Mouse (Mus musculus): ENCODE results near the gene Nat9. TPM values are rescaled to one million over a fixed set of nuclear protein-coding genes. Genes with fewer than 3 reads are reported as not detected.

Nat9 gene
- 12.4 TPM for polyA plus RNA-seq (2015; fragmentation: Illumina TruSeq; extraction: RNeasy Lipid Tissue Mini Kit (QIAGEN cat#74804); ENCODE audit: insufficient read depth, low read depth, low replicate concordance)

DNA sequence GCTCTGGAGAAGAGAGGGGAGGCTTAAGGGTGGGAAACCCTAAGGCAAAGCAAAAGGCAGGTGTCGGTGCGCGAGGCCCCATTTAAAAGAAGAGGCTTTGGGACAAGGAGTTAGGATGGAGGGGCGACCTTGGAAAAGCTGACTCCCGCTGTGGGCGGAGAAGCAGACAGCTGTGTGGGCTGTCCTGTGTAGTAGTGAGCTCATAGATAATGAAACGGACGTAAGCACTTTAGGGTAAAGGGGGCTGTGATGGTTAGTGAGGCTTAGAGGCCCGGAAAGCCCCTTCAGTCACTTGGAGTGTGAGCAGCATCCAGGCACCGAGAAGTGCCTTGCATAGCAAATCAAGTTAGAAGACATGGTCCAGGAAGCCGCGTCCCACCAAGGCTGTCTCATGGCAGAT lies at the start of gene Nat9:
Nat9 (minus strand) TSS at position 167 of the 400 bp plus-strand sequence.

DNA sequence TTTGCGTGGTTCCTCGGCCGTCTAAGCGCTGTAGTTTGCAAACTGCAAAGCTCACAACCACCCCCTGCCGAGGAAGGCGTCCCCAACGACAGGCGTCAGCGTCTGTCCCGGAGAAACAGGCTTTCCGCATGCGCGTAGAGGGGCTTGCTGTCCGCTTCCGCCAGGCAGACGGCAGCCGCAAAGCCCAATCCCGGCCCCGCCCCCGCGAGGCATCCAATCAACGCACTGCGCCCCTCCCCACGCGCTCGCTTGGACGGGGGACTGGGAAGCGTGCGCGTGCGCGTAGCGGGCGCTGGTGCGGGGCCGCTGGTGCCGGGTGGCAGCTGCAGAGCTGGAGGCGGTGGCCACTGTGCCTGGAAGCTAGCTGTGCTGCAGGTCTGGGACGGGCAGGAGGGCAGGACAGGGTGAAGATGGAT lies 427 bp downstream of the Nat9 start, which contains the start of gene Tmem104:
Tmem104 (plus strand) TSS at position 264 of the 416 bp plus-strand sequence.

GRCm38 (mm10) chr11:115162832-115163480 lies 24.7 kb downstream of the Nat9 start, which contains the start of gene Slc9a3r1:
TSS of gene Slc9a3r1 (plus strand) at chr11:115163341.

GRCm38 (mm10) chr11:115133800-115134199 lies 53.9 kb downstream of the Nat9 start, which contains the start of gene Cd300lf:
TSS of gene Cd300lf (minus strand) at chr11:115133992.

Other genes starting within 250 kb of the Nat9 start
- gene Cd300c, start 218.7 kb downstream of the Nat9 start, polyA plus RNA-seq (2015; fragmentation: Illumina TruSeq; extraction: RNeasy Lipid Tissue Mini Kit (QIAGEN cat#74804); ENCODE audit: insufficient read depth, low read depth, low replicate concordance): not detected
- gene Cd300ld, start 197.9 kb downstream of the Nat9 start, polyA plus RNA-seq (2015; fragmentation: Illumina TruSeq; extraction: RNeasy Lipid Tissue Mini Kit (QIAGEN cat#74804); ENCODE audit: insufficient read depth, low read depth, low replicate concordance): 1.6 TPM
- gene Cd300c2, start 186.0 kb downstream of the Nat9 start, polyA plus RNA-seq (2015; fragmentation: Illumina TruSeq; extraction: RNeasy Lipid Tissue Mini Kit (QIAGEN cat#74804); ENCODE audit: insufficient read depth, low read depth, low replicate concordance): 1.2 TPM
- gene Cd300ld2, start 171.7 kb downstream of the Nat9 start, polyA plus RNA-seq (2015; fragmentation: Illumina TruSeq; extraction: RNeasy Lipid Tissue Mini Kit (QIAGEN cat#74804); ENCODE audit: insufficient read depth, low read depth, low replicate concordance): not detected
- not detected for gene Cd300ld4, start 160.8 kb downstream of the Nat9 start, polyA plus RNA-seq (2015; fragmentation: Illumina TruSeq; extraction: RNeasy Lipid Tissue Mini Kit (QIAGEN cat#74804); ENCODE audit: insufficient read depth, low read depth, low replicate concordance)
- gene Cd300ld5, start 150.1 kb downstream of the Nat9 start, polyA plus RNA-seq (2015; fragmentation: Illumina TruSeq; extraction: RNeasy Lipid Tissue Mini Kit (QIAGEN cat#74804); ENCODE audit: insufficient read depth, low read depth, low replicate concordance): 1.3 TPM
- 3.8 TPM for gene Cd300ld3, start 139.4 kb downstream of the Nat9 start, polyA plus RNA-seq (2015; fragmentation: Illumina TruSeq; extraction: RNeasy Lipid Tissue Mini Kit (QIAGEN cat#74804); ENCODE audit: insufficient read depth, low read depth, low replicate concordance)
- not detected for gene Cd300e, start 125.7 kb downstream of the Nat9 start, polyA plus RNA-seq (2015; fragmentation: Illumina TruSeq; extraction: RNeasy Lipid Tissue Mini Kit (QIAGEN cat#74804); ENCODE audit: insufficient read depth, low read depth, low replicate concordance)
- gene Rab37, start 96.4 kb downstream of the Nat9 start, polyA plus RNA-seq (2015; fragmentation: Illumina TruSeq; extraction: RNeasy Lipid Tissue Mini Kit (QIAGEN cat#74804); ENCODE audit: insufficient read depth, low read depth, low replicate concordance): 6.0 TPM
- not detected for gene Cd300lf, start 53.9 kb downstream of the Nat9 start, polyA plus RNA-seq (2015; fragmentation: Illumina TruSeq; extraction: RNeasy Lipid Tissue Mini Kit (QIAGEN cat#74804); ENCODE audit: insufficient read depth, low read depth, low replicate concordance)
- gene Slc9a3r1, start 24.5 kb downstream of the Nat9 start, polyA plus RNA-seq (2015; fragmentation: Illumina TruSeq; extraction: RNeasy Lipid Tissue Mini Kit (QIAGEN cat#74804); ENCODE audit: insufficient read depth, low read depth, low replicate concordance): 15.3 TPM
- gene Tmem104, start 372 bp downstream of the Nat9 start, polyA plus RNA-seq (2015; fragmentation: Illumina TruSeq; extraction: RNeasy Lipid Tissue Mini Kit (QIAGEN cat#74804); ENCODE audit: insufficient read depth, low read depth, low replicate concordance): 2.5 TPM
- gene Grin2c, start 79.4 kb upstream of the Nat9 start, polyA plus RNA-seq (2015; fragmentation: Illumina TruSeq; extraction: RNeasy Lipid Tissue Mini Kit (QIAGEN cat#74804); ENCODE audit: insufficient read depth, low read depth, low replicate concordance): 0.48 TPM
- 10.5 TPM for gene Fdxr, start 89.2 kb upstream of the Nat9 start, polyA plus RNA-seq (2015; fragmentation: Illumina TruSeq; extraction: RNeasy Lipid Tissue Mini Kit (QIAGEN cat#74804); ENCODE audit: insufficient read depth, low read depth, low replicate concordance)
- 3.3 TPM for gene Fads6, start 109.8 kb upstream of the Nat9 start, polyA plus RNA-seq (2015; fragmentation: Illumina TruSeq; extraction: RNeasy Lipid Tissue Mini Kit (QIAGEN cat#74804); ENCODE audit: insufficient read depth, low read depth, low replicate concordance)
- not detected for gene Otop2, start 119.3 kb upstream of the Nat9 start, polyA plus RNA-seq (2015; fragmentation: Illumina TruSeq; extraction: RNeasy Lipid Tissue Mini Kit (QIAGEN cat#74804); ENCODE audit: insufficient read depth, low read depth, low replicate concordance)
- gene Ush1g, start 134.2 kb upstream of the Nat9 start, polyA plus RNA-seq (2015; fragmentation: Illumina TruSeq; extraction: RNeasy Lipid Tissue Mini Kit (QIAGEN cat#74804); ENCODE audit: insufficient read depth, low read depth, low replicate concordance): not detected
- not detected for gene Otop3, start 146.9 kb upstream of the Nat9 start, polyA plus RNA-seq (2015; fragmentation: Illumina TruSeq; extraction: RNeasy Lipid Tissue Mini Kit (QIAGEN cat#74804); ENCODE audit: insufficient read depth, low read depth, low replicate concordance)
- gene Hid1, start 179.9 kb upstream of the Nat9 start, polyA plus RNA-seq (2015; fragmentation: Illumina TruSeq; extraction: RNeasy Lipid Tissue Mini Kit (QIAGEN cat#74804); ENCODE audit: insufficient read depth, low read depth, low replicate concordance): 44.2 TPM
- gene Cdr2l, start 194.1 kb upstream of the Nat9 start, polyA plus RNA-seq (2015; fragmentation: Illumina TruSeq; extraction: RNeasy Lipid Tissue Mini Kit (QIAGEN cat#74804); ENCODE audit: insufficient read depth, low read depth, low replicate concordance): 2.5 TPM
- 26.4 TPM for gene Mrpl58, start 215.9 kb upstream of the Nat9 start, polyA plus RNA-seq (2015; fragmentation: Illumina TruSeq; extraction: RNeasy Lipid Tissue Mini Kit (QIAGEN cat#74804); ENCODE audit: insufficient read depth, low read depth, low replicate concordance)
- gene Atp5h, start 232.1 kb upstream of the Nat9 start, polyA plus RNA-seq (2015; fragmentation: Illumina TruSeq; extraction: RNeasy Lipid Tissue Mini Kit (QIAGEN cat#74804); ENCODE audit: insufficient read depth, low read depth, low replicate concordance): 161 TPM
- gene Kctd2, start 232.3 kb upstream of the Nat9 start, polyA plus RNA-seq (2015; fragmentation: Illumina TruSeq; extraction: RNeasy Lipid Tissue Mini Kit (QIAGEN cat#74804); ENCODE audit: insufficient read depth, low read depth, low replicate concordance): 19.3 TPM

Data from pancreas, adult 10 weeks (tissue).